Mouse (Mus musculus) kidney, adult 11 months (tissue): ENCODE data around the gene Sun2.

Experiments
- DNase-seq: peaks from one replicate; pipeline ENCODE4 v3.0.0; 2022

Sun2 gene

DNA sequence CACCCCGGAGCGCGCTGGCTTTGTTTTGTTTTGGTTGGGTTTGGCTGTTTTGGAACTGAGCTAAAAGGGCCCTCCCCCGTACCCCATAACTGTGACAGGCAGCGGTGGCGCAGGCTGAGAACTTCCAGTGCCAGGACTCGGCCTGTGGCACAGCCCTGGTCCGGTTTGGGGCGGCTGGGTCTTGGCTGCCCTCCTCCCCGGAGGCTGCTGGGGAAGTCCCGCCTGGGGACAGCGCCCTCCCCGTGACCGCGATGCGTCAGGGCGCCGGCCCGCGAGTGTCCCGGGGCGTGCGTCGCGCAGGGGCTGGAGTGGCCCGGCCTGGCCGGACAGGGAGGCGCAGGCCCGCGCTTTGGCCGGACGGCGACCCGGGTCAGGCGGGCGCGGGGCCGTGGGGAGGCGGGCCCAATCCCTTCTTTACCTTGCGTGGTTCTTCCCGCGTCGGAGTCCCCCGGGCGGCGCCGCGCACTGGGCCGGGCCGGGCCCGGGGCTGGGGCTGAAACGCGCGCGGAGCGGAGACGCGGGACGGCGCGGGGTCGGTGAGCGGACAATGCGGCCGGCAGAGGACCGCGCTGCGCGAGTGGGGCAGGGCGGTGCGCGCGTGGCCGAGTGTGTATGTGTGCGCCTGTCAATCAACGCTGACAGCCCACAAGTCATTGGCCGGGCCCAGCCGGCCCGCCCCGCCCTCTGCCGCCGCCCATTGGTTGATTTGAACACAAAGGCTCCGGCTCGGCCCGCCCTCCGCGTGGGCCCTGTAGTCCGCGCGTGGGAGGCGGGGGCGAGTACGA, at the start of gene Sun2:
Sun2 (minus strand) TSS at position 616 of the 785 bp plus-strand sequence.
- DNase-seq = peak; percentile 90

DNA sequence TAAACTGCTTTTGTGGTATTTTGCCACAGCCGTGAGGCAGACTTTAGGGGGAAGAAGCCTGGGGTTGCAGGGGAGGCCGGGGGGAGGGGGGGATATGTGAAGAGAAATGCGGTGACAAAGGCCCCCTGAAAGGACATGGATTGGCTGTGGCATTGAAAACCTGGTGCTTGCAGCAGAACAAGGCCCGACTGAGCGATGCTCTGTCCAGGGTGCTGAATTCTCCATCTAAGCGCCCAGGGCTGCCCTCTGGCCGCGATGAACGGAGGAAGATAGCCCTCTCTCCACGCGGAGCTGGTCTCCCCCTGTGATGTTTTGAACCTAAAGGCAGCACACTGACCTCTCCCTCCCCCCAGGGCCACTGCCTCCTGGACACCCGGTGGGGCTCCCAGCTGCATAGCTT, 49.2 kb upstream of the Sun2 start:
- DNase-seq = peak; percentile 10

DNA sequence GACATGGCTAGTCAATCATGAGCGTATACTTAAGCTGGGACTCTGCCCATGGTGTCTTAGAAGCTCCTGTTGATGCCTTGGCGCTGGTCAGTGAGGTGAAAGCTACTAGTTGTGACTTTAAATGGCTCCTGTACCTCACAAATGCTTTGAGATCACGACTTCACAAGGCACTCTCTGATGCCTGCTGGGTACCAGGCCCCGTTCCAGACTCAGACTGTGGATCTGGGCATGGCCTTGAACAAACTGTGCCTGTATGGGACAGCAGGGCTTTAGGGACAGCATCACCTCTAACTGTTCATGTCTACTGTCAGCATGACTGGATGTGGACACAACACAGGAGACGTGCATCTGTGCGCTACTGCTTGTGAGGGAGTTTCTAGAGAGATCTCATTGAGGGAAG, 48.6 kb upstream of the Sun2 start:
- DNase-seq = no peak

DNA sequence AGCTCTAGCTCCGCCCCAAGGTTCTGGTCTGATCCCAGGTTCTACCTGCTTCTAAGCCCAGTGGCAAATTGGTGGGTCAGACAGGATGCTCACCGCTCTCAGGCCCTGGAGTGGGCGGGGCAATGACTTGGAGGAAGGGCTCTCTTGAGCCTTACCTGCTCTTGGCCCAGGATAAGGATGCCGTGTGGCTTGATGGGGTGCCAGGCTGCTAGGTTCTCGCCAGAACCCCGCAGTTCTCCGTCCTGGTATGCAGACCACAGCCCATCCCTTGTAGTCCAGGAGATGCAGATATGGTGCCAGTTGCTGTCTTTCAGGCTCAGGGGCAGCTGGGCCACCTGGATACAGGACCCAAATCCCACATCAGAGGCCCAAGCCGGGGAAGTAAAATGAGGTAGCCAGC, 47.8 kb upstream of the Sun2 start:
- no peak for DNase-seq

DNA sequence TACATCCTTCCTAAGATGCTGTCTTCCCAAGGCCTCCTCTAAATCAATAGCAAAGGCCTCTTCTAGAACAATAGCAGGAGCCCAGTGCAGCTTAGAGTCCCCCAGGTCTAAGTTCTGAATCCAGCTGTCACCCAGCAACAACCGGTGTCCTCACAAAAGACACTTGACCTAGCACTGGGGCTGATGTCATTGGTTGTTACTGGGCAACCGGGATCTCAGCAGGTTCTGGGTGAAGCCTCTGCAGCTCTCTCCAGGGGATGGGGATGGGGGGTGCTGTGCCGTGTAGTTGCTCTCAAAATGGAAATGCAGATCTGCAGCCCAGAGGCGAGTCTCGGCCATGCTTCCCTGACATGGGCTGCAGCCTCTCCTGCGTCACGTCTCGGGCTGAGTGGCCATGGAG, 45.5 kb upstream of the Sun2 start:
- DNase-seq = no peak

DNA sequence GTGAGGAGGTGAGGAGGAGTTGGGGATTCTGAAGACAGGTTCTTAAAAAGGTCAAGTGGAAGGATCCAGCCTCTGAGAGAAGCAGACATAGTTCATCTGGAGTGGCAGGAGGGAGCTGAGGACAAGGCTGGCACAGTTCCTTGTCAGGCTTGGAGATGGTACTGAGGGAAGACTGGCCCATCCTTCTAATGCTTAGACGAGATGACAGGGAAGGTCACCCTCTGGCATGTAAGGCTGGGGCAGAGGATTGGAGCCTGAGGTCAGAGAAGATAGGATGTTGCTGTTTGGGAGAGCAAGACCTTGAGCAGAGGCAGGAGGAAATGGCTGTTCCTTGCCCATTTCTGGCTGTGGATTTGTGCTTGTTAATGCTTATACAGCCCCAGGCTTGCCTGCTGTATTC, 42.7 kb upstream of the Sun2 start:
- DNase-seq = no peak

DNA sequence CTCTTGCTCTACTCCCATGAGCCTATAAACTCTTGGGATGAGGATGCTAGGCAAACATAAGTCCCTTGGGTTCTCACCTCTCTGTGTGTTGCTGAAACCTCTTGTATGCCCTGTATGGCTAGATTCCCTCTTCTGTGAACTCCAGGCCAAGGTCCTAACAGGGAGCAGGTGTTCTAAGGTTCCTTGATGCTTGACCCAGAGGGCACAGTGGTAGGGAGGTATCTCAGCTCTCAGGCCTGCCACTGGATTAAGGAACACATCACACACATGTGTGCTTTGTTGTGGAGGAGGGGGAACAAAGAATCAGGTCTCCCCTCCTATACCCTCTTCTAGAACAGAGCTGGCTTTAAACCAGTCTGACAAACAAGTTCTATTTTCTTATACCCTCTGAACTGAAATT, 35.4 kb upstream of the Sun2 start, which contains the start of gene Dnal4:
Dnal4 (minus strand) TSS at position 101 of the 400 bp plus-strand sequence.
- DNase-seq = no peak

DNA sequence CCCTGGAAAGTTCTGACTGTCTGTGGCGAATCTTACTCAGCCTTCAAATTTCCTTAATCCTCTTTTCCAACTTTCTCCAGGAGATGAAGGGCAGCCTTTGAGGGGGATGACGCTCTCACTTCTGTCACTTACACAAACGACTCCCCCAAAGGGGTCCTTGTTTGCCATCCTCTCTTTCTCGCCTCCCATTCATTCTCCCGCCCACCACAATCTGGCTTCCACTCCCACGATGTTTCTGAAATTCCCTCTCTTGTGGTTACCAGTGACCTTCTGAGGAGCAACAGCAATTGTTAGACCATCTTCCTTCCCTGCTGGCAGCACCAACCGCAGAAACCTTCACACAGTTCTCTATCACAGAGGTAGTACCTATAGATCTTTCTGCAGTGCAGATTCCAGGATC, 33.3 kb upstream of the Sun2 start:
- DNase-seq = no peak

DNA sequence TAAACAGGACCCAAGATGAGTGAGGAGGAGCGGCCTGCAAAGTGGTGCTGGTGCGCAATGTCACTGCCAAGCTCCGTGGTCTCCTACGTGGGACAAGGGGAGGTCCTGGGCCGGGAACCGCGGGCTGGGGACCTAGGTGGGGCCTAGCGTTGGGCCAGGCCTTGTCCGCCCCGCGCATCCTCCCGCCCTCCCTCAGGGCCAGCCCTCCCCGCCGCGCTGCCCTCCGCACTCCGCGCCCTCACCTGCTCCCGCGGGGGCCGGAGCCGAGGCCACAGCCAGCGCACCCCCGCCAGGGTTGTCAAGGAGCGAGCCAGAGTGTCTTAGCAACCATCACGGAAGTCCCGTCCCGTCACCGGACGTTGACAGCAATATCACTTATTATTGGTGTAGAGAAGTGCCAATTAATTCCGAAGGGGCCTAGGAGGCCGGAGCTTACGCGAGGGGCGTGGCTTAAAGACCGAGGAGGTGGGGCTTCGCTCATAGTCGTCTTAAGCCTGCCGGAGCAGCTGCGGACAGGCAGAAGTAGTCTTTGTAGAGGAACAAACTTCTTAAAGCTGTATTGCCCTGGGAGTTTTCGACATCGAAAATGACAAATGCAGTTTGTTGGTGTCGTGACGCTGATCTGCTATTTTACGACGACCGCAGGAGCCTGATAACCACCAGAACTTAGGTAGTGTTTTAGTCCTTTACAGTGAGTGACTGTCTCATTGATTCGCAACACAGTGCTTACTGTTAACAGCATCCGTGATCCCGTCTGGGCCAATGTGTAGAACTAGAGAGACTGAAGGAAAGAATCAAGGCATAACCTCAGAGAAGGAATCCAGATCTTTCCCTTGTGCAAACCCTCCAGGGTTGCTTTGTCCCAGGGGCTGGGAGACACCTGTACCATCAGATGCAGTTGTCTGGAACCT, 32.0 kb upstream of the Sun2 start:
- DNase-seq = peak; percentile 98

DNA sequence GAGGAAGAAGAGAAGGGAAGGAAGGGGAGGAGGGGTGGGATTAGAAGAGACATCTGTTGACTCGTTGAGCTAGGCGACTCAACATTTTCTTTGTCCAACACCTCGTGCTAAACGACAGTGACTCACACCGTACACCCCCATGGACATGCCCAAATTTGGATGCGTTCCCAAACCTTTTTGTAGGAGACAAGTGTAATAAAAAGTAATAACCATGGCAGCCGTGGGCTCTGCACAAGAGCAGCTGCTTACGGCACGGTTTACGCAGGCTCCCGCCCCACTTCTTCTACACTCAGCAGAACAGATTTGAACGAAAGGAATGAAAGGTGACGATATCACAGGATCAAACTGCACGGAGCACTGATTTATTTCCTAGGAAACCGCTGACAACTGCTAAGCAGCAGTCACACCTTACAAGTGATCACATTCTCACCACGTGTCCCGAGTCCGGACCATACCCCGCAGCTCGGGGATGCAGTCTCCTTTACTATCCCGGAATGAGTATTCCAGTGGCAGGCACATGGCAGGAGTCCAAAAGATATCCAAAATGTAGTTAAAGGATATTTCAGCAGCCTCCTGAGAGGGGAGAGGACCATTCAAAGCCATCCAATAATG, 28.4 kb upstream of the Sun2 start:
- no peak for DNase-seq

DNA sequence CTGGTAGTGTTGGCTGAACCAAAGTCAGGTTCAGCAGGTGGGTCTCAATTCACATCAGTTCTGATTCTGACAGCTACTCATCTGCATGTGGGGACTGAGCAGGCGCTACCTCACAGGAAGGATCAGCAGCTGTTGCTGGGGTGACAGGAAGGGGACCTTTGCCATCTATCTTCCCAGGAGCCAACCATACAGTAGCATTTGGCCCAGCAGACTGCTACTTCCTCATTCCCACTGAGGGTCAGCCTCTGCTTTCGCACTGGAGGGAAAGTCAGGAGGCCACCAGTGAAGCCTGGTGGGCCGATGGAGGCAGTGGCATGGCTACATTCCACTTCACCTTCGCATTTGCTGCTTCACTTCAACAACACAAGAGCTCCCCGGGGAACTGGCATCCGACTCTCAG, 26.0 kb upstream of the Sun2 start:
- no peak for DNase-seq

DNA sequence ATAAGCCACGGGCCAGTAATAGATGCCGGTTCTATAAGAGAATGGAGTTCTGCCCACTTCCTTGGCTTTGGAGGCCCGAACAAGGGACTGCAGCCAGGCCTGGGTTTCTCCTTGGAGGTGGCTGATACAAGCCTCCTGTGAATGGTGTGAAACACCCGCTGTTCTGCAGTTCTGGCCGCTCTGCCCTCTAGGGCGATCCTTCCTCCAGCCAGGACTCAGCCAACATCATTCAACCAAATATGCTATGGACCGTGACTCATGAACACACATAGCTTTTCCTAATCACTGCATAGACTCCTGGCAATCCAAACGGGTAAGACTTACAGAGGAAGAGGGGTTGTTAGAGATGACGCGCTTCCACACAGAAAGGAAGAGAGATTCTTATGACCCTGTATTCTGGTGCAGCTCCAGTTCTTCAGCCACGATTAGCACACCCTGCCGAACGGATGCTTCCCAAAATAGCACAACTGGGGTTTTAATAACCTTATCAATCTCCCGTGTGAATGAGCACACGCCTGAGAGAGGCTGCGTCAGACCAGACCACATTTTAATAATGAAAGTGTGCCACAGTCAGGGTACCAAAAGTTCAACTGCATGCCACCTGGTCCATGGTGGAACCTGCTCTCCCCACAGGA, 25.1 kb upstream of the Sun2 start:
- DNase-seq = no peak

DNA sequence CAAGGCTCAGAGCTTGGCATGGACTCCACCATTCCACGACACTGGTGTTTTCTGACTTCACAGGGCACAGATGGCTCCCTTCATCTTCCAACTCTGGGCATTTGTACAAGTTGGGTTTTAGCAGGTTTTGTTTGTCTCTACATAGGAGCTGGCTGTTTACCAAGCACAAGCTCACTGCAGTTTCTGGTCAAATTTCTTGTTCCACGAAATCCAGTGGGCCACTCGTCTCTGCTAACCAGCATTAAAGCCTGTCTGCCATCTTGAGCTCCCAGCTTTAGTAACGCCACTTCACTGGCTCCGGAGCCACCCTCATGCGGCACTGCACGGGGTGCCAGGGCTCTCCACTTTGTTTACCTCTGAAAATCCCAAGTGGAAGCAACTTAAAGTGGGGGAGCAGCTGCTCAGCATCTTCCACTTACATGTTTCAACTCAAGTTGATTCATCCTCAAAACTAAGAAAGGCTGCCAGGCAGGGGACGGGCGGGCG, 24.3 kb upstream of the Sun2 start:
- DNase-seq = no peak

DNA sequence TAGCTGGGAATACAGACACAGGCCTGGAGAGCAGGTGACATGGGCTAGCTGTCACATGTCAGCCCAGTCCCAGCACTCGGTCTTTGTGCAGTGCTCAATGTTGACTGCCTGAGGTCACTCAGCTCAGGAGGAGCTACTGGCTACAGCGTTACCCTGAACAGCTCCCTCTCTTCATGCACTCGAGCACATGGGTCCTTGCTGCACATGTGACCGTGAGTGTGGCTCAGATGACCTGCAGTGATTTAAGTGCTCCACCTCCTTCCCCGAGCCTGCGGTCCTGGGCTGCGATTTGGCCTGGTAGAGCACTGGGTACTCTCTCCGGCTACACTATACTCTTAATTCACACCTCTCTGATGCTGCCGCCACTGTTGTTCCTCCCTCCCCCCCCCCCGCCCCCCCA, 23.8 kb upstream of the Sun2 start:
- DNase-seq = no peak

DNA sequence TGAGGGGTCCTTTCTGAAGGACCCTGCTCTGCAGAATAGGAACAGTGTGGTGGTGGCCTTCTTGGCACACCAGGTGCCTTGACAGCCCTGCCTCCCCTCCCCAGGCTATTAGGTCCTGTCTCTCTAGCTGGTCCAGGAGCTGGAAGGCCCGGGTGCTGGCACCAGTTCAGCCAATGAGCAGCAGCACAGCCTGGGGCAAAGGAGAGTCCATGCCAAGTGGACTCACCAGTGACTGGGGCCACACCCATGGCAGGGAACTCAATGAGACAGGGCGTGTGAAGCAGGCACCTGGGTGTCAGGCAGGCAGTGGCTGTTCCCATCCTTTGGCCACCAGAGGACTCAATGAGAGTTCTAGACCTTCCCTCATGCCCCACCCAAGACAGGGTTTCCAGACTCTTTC, 23.0 kb upstream of the Sun2 start:
- DNase-seq = peak; percentile 84

DNA sequence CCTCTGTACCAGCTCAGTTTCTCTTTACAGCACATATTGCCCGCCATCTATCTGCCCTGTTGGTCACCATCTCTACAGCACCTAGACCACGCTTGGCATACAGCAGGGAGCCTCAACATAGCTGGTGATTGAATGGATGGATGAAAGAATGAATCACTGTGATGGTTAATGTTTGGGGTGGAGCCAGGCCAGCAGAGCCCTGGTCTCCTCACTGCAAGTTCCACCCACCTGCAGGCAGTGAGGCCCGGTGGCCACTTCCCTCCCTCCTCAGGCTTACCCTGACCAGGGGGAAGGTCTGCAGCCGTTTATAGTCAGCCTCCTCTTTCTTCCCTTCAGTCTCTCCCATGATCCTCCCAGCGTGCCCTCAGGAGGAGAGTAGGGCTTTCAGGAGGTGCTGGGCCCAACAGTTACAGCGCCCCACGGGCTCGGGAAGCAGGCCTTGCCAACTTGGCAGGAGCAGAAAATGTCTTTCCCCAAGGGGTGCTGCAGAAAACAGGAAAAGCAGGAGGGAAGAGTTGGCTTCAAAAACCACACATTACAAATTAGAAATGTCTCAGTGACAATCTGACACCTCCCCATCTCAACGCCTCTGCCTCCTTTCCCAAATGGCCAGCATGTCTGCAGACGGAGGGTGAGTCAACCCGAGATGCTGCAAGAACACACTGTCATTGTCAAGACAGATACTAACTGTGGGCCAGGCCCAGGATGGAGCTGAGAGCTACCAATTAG, 22.4 kb upstream of the Sun2 start:
- no peak for DNase-seq

DNA sequence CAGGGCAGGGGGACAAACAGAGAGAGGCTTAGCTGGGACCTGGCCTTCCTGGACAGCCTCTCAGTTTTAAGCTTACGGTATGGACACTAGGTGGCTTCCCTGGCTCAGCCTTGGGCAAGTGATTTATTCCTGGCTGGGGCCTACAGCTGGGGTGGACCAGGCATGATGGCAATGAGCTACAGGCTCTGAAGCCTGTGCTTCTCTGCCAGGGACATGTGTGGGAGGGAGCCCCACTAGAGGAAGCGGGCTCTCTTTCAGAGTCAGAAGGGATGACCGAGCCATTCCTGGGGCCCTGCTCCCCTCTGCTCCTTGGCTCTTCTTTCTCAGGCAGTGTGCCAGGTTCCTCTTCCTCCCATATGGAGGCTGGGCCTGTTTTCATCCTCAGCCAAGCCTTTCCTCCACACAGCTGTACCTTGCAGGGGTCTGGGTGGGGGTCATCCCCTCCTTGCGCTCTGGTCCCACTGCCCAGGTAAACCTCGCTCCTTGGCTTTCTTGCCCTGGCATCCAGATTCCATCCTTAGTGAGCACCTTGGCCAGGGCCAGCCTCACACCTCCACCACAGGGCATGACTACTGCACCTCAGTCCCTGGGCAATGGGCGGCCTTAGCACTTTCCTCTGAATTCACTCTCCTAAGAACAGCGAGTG, 21.4 kb upstream of the Sun2 start:
- DNase-seq = no peak

DNA sequence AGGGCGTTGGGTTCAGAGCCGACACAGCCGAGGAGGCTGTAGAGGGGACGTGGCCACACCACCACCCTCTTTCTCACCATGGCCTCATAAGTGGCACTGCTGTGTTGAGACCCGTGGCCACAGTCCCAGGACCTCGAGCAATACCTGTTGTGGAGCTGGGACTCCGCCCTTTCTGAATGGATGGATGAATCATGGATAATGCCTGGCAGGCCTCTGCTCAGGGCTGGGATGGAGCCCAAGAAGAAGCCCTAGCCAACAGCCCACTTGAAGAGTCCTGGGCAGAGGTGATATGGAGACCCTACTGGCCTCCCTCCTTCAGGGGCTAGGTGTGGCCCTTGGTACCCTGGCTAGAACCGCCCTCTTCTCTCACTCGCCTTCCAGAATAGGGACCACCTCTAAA, 20.7 kb upstream of the Sun2 start:
- no peak for DNase-seq

DNA sequence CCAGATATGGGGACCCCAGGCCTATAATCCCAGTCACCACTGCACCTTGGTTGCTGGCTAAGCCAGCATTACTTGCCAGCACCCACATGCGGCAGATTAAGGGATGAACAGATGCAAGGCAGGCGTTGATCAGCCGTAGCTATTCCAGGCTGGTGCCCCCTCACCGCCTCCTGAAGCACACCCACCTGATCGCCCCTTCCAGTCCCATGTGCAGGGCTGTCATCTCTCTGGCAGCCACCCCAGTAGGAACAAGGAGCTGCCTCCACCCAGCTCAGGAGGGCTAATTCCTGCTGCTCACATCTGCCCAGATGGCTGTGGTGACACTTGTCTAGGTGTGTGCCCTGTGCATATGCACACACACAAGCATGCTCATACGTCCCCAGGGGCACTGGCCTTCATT, 18.6 kb upstream of the Sun2 start:
- DNase-seq = no peak

DNA sequence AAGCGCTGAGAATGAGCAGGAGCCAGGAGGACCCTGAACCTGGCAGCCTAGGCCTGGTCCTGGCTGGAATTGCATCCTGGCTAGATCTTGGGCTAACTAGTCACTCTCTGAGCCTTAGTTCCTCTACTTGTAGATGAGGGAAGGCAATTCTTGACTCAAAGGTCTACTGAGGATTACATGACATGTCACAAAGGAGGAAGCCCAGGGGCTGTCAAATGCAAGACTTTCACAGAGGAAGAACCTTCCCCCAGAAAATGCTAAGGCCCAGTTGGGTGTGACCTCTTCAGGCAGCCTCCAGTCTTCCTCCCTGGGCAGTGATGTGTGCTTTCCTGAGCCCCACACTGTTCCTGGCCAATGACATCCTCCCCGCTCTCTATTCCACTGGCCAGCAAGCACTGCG, 14.8 kb upstream of the Sun2 start:
- DNase-seq = no peak

DNA sequence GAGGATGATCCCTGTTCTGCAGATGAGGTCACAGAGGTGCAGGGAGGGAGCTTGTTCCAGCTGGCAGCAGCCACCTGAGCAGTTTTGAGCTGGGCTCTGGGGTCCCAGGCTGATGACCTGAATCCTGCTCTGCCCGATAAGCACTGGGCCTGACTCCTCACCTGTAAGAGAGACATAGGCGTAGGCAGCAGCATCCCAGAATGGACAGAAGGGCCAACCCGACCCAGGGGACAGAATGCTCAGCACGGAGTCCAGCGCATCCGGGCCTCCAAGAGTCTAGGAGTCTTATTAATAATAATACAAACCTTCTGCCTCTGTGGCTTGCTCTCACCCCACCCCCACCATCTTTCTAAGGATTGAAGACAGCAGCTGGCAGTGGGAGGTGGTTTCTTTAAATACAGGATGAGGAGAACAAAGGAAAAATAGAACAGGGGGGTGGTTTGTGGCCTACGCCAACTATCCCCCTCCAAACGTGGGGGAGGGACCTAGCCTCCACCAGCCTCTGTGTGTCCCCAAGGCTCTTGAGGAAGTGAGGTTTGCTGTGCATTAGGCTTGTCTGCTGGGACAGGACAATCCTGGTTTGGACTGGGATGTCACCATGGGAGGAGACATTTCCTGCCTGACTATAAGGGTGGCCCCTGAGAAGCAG, 13.8 kb upstream of the Sun2 start:
- no peak for DNase-seq
